Mouse (Mus musculus): ENCODE data around the gene Sgsm2.

DNA sequence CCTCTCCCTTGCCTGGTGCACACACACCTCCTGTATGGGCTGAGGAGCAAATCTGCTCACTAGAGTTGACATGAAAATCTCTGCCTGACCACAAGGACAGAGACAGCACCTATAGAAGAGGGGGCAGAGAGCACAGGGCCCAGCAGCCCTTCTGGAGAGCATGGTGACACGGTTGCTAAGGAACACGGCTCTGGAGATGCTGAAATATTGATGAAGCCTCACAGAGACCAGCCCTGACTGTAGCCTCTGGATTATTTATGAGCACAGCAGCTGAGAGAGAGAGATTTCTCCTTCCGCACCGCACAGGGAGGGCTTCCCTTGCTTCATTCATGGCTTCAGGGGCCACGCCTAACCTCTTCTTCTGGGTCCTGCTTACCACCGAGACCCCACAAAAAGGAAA is 27.3 kb downstream of the Sgsm2 start:
- TF ChIP-seq CTCF (IDR thresholded peaks at IDR 0.05; ENCODE audit: borderline replicate concordance, insufficient read depth, low read depth, low read length), result no peak
- TF ChIP-seq POLR2A (IDR thresholded peaks at IDR 0.05; ENCODE audit: borderline replicate concordance, insufficient read depth, low read length), result no peak
